Mouse (Mus musculus): Measurements from ENCODE around the gene Pkd1l2.

Gene Pkd1l2

GRCm38 (mm10) chr8:117082399-117082872, at the start of gene Pkd1l2:
TSS of gene Pkd1l2 (minus strand) at chr8:117082449.
- no peak for DNase-seq (ENCODE audit: low spot score)

- no peak for DNase-seq (ENCODE audit: low spot score)
Measured at GRCm38 (mm10) chr8:117127063-117127462, 44.8 kb upstream of the Pkd1l2 start.

GRCm38 (mm10) chr8:117126411-117126810, 44.2 kb upstream of the Pkd1l2 start:
- no peak for DNase-seq (ENCODE audit: low spot score)

- DNase-seq (ENCODE audit: low spot score): no peak
Measured at GRCm38 (mm10) chr8:117125854-117126253, 43.6 kb upstream of the Pkd1l2 start.

GRCm38 (mm10) chr8:117123850-117124633, 41.8 kb upstream of the Pkd1l2 start:
- DNase-seq (ENCODE audit: low spot score): no peak

GRCm38 (mm10) chr8:117121277-117121676, 39.0 kb upstream of the Pkd1l2 start:
- DNase-seq (ENCODE audit: low spot score): peak; percentile 10

GRCm38 (mm10) chr8:117118409-117118808, 36.2 kb upstream of the Pkd1l2 start:
- DNase-seq (ENCODE audit: low spot score): no peak

- DNase-seq (ENCODE audit: low spot score): no peak
Measured at GRCm38 (mm10) chr8:117116534-117116933, 34.3 kb upstream of the Pkd1l2 start.

- DNase-seq (ENCODE audit: low spot score): no peak
Measured at GRCm38 (mm10) chr8:117115676-117116446, 33.6 kb upstream of the Pkd1l2 start.

- no peak for DNase-seq (ENCODE audit: low spot score)
Measured at GRCm38 (mm10) chr8:117115094-117115493, 32.8 kb upstream of the Pkd1l2 start.

GRCm38 (mm10) chr8:117112261-117112660, 30.0 kb upstream of the Pkd1l2 start:
- DNase-seq (ENCODE audit: low spot score): no peak

- DNase-seq (ENCODE audit: low spot score): no peak
Measured at GRCm38 (mm10) chr8:117111641-117112040, 29.4 kb upstream of the Pkd1l2 start.

- DNase-seq (ENCODE audit: low spot score): peak; percentile 20
Measured at GRCm38 (mm10) chr8:117109801-117110390, 27.6 kb upstream of the Pkd1l2 start.

- DNase-seq (ENCODE audit: low spot score): peak; percentile 30
Measured at GRCm38 (mm10) chr8:117109018-117109711, 26.9 kb upstream of the Pkd1l2 start.

- DNase-seq (ENCODE audit: low spot score): peak; percentile 69
Measured at GRCm38 (mm10) chr8:117107533-117107932, 25.3 kb upstream of the Pkd1l2 start.

- DNase-seq (ENCODE audit: low spot score): no peak
Measured at GRCm38 (mm10) chr8:117097564-117098191, 15.4 kb upstream of the Pkd1l2 start.

GRCm38 (mm10) chr8:117097051-117097563, 14.9 kb upstream of the Pkd1l2 start:
- no peak for DNase-seq (ENCODE audit: low spot score)

GRCm38 (mm10) chr8:117095647-117096046, 13.4 kb upstream of the Pkd1l2 start, which contains the start of gene Bco1:
TSS of gene Bco1 (plus strand) at chr8:117095854.
- no peak for DNase-seq (ENCODE audit: low spot score)

- DNase-seq (ENCODE audit: low spot score): no peak
Measured at GRCm38 (mm10) chr8:117094053-117094452, 11.8 kb upstream of the Pkd1l2 start.

- no peak for DNase-seq (ENCODE audit: low spot score)
Measured at GRCm38 (mm10) chr8:117089802-117090201, 7.6 kb upstream of the Pkd1l2 start.

- DNase-seq (ENCODE audit: low spot score): no peak
Measured at GRCm38 (mm10) chr8:117087036-117087435, 4.8 kb upstream of the Pkd1l2 start.
